In genomic region chr14:55108202-55108870, GRCm38 (mm10) we compare ENCODE assay signal across 8 mouse cellular contexts. TPM values are rescaled to one million over a fixed set of nuclear protein-coding genes. Genes with fewer than 3 reads are reported as not detected.
DNase-seq lines count a peak whose midpoint lies in the region; ATAC-seq and TF ChIP-seq lines count a peak whose summit lies in the region.

No protein-coding gene starts in this region.

- TF ChIP-seq POLR2A in cerebellum, adult 2 months (IDR thresholded peaks at IDR 0.05; ENCODE audit: borderline replicate concordance, insufficient read depth, low read length) = no peak

- ATAC-seq in embryonic facial prominence, embryonic 13.5 days (ENCODE audit: insufficient number of reproducible peaks, insufficient read depth, low FRiP score, low TSS enrichment, low read depth) = no peak
- peak; percentile 17; the same call in 1 of the 2 replicates for ATAC-seq in intestine, embryonic 16.5 days

- H3K4me2 ChIP-seq in embryonic facial prominence, embryonic 13.5 days = no peak overlapping the region
- no peak overlapping the region for H3K4me2 ChIP-seq in intestine, embryonic 16.5 days (ENCODE audit: low read depth, low read length)

- H3K27me3 ChIP-seq in cerebellum, adult 2 months (ENCODE audit: control insufficient read depth, insufficient read depth, low read length) = no peaks in the 10 kb centered on the region
- H3K27me3 ChIP-seq in embryonic facial prominence, embryonic 13.5 days = peaks cover 53% of the 10 kb centered on the region
- peaks cover 10% of the 10 kb centered on the region for H3K27me3 ChIP-seq in intestine, embryonic 16.5 days (replicated peaks; ENCODE audit: control insufficient read depth, insufficient read depth, low read length)

- H3K27ac ChIP-seq in cerebellum, adult 2 months (ENCODE audit: insufficient read depth, low read length) = peak overlapping the region; percentile 88
- H3K27ac ChIP-seq in embryonic facial prominence, embryonic 13.5 days = no peak overlapping the region
- no peak overlapping the region; the same call in 1 of the 2 replicates for H3K27ac ChIP-seq in intestine, embryonic 16.5 days (ENCODE audit: low read length)

- no peak overlapping the region for H3K4me3 ChIP-seq in cerebellum, adult 2 months (replicated peaks; ENCODE audit: insufficient read depth, low read depth, low read length)
- no peak overlapping the region for H3K4me3 ChIP-seq in embryonic facial prominence, embryonic 13.5 days
- H3K4me3 ChIP-seq in intestine, embryonic 16.5 days (ENCODE audit: low read length) = no peak overlapping the region

- peaks cover 50% of the 10 kb centered on the region for H3K4me1 ChIP-seq in cerebellum, adult 2 months (ENCODE audit: control insufficient read depth, insufficient read depth, low read length)
- H3K4me1 ChIP-seq in embryonic facial prominence, embryonic 13.5 days = peaks cover 26% of the 10 kb centered on the region
- peaks cover 35% of the 10 kb centered on the region for H3K4me1 ChIP-seq in intestine, embryonic 16.5 days (ENCODE audit: control insufficient read depth, insufficient read depth, low read length)

- H3K9me3 ChIP-seq in embryonic facial prominence, embryonic 13.5 days = no peaks in the 10 kb centered on the region
- no peaks in the 10 kb centered on the region for H3K9me3 ChIP-seq in intestine, embryonic 16.5 days (ENCODE audit: control insufficient read depth, low read length)

- TF ChIP-seq CTCF in cerebellum, adult 2 months (IDR thresholded peaks at IDR 0.05; ENCODE audit: borderline replicate concordance, insufficient read depth, low read depth, low read length) = no peak

- 0 out of 2 replicates have a peak overlapping the region, but pooled peaks have one; percentile 21 for H3K9ac ChIP-seq in embryonic facial prominence, embryonic 13.5 days
- 0 out of 2 replicates have a peak overlapping the region, but pooled peaks have one; percentile 5 for H3K9ac ChIP-seq in intestine, embryonic 16.5 days (ENCODE audit: low read depth, low read length)

- H3K36me3 ChIP-seq in embryonic facial prominence, embryonic 13.5 days = no peaks in the 10 kb centered on the region
- no peaks in the 10 kb centered on the region for H3K36me3 ChIP-seq in intestine, embryonic 16.5 days (ENCODE audit: control insufficient read depth, insufficient read depth, low read length)

- peak; percentile 69 to 84 for DNase-seq in cerebellum, adult 2 months
- DNase-seq in neural tube, embryonic 10.5 days (ENCODE audit: extremely low spot score, low spot score) = peak; percentile 13
- no peak for DNase-seq in thymus, postnatal 0 days (ENCODE audit: low spot score)
- DNase-seq in urinary bladder, postnatal 14 days (ENCODE audit: low spot score) = no peak
- DNase-seq in kidney, adult 8-10 months = no peak
- DNase-seq in ovary, postnatal 10 days (ENCODE audit: low spot score) = no peak

- 4% methylated on average over 9 of the region's 9 CpGs for WGBS in cerebellum, adult 2 months
- WGBS in embryonic facial prominence, embryonic 13.5 days = 46% methylated on average over 9 of the region's 9 CpGs
- 22% methylated on average over 9 of the region's 9 CpGs for WGBS in intestine, embryonic 16.5 days

RNA-seq across cellular contexts. Expression of gene Ap1g2, which starts 1.9 kb away (rescaled TPM):
- polyA plus RNA-seq in cerebellum, adult 2 months (2012; rRNA removed) = 18.6 and 19.1 TPM in 2 replicates
- polyA plus RNA-seq in embryonic facial prominence, embryonic 13.5 days (2015; fragmentation: Nextera tagmentation; extraction: Ambion mirVana) = 21.0 and 23.4 TPM in 2 replicates
- 106 and 120 TPM in 2 replicates for polyA plus RNA-seq in intestine, embryonic 16.5 days (2015; fragmentation: Nextera tagmentation; extraction: Ambion mirVana)
- 32.0 and 38.3 TPM in 2 replicates for polyA plus RNA-seq in thymus, postnatal 0 days (2015; fragmentation: Nextera tagmentation; extraction: Ambion mirVana)

RNA-seq across cellular contexts. Expression of gene Jph4, which starts 8.4 kb away (rescaled TPM):
- polyA plus RNA-seq in cerebellum, adult 2 months (2012; rRNA removed) = 204 and 227 TPM in 2 replicates
- polyA plus RNA-seq in embryonic facial prominence, embryonic 13.5 days (2015; fragmentation: Nextera tagmentation; extraction: Ambion mirVana) = 2.7 and 2.9 TPM in 2 replicates
- polyA plus RNA-seq in intestine, embryonic 16.5 days (2015; fragmentation: Nextera tagmentation; extraction: Ambion mirVana) = 0.82 and 1.2 TPM in 2 replicates
- polyA plus RNA-seq in thymus, postnatal 0 days (2015; fragmentation: Nextera tagmentation; extraction: Ambion mirVana) = 0.09 TPM in 2 replicates

RNA-seq across cellular contexts. Expression of gene Thtpa, which starts 13.8 kb away (rescaled TPM):
- polyA plus RNA-seq in cerebellum, adult 2 months (2012; rRNA removed) = 12.8 and 13.8 TPM in 2 replicates
- 21.9 and 23.9 TPM in 2 replicates for polyA plus RNA-seq in embryonic facial prominence, embryonic 13.5 days (2015; fragmentation: Nextera tagmentation; extraction: Ambion mirVana)
- polyA plus RNA-seq in intestine, embryonic 16.5 days (2015; fragmentation: Nextera tagmentation; extraction: Ambion mirVana) = 17.9 and 20.7 TPM in 2 replicates
- 9.8 and 10.3 TPM in 2 replicates for polyA plus RNA-seq in thymus, postnatal 0 days (2015; fragmentation: Nextera tagmentation; extraction: Ambion mirVana)

RNA-seq across cellular contexts. Expression of gene Zfhx2, which starts 16.2 kb away (rescaled TPM):
- polyA plus RNA-seq in cerebellum, adult 2 months (2012; rRNA removed) = 10.7 and 11.0 TPM in 2 replicates
- 5.5 and 5.8 TPM in 2 replicates for polyA plus RNA-seq in embryonic facial prominence, embryonic 13.5 days (2015; fragmentation: Nextera tagmentation; extraction: Ambion mirVana)
- polyA plus RNA-seq in intestine, embryonic 16.5 days (2015; fragmentation: Nextera tagmentation; extraction: Ambion mirVana) = 2.7 and 3.0 TPM in 2 replicates
- polyA plus RNA-seq in thymus, postnatal 0 days (2015; fragmentation: Nextera tagmentation; extraction: Ambion mirVana) = 1.1 and 1.5 TPM in 2 replicates

Comparison
In these comparisons a context has a peak if more than half of its experiments do, and no peak if none do; other contexts are left out.
1. DNase-seq: peak in cerebellum, adult 2 months (2 of 2) and neural tube, embryonic 10.5 days (single experiment); none in thymus, postnatal 0 days (single experiment), urinary bladder, postnatal 14 days (single experiment), kidney, adult 8-10 months (0 of 2) and ovary, postnatal 10 days (single experiment).
2. RNA of gene Jph4, which starts 8.4 kb away (polyA plus RNA-seq): 204 to 227 TPM in cerebellum, adult 2 months; 2.7 to 2.9 TPM in embryonic facial prominence, embryonic 13.5 days, 0.82 to 1.2 TPM in intestine, embryonic 16.5 days and 0.09 TPM in thymus, postnatal 0 days; every median in the first group is over 10 times any median in the second.